Mouse (Mus musculus): ENCODE measurements around the gene Bmp5. TPM values are rescaled to one million over a fixed set of nuclear protein-coding genes. Genes with fewer than 3 reads are reported as not detected.
"Not testable (repeated sequence)": the region's sequence is repeated elsewhere in the genome, so short reads cannot be mapped to it uniquely, and the experiment has no call there.

Bmp5 gene
- 1 to 10 TPM; 1.7 to 2.0 TPM for total RNA-seq (2021)
- long read RNA-seq, partial matches to known transcripts: 0 of 2 reads
- long read RNA-seq, other reads (novel, unspliced or antisense): 0 of 2 reads

DNA sequence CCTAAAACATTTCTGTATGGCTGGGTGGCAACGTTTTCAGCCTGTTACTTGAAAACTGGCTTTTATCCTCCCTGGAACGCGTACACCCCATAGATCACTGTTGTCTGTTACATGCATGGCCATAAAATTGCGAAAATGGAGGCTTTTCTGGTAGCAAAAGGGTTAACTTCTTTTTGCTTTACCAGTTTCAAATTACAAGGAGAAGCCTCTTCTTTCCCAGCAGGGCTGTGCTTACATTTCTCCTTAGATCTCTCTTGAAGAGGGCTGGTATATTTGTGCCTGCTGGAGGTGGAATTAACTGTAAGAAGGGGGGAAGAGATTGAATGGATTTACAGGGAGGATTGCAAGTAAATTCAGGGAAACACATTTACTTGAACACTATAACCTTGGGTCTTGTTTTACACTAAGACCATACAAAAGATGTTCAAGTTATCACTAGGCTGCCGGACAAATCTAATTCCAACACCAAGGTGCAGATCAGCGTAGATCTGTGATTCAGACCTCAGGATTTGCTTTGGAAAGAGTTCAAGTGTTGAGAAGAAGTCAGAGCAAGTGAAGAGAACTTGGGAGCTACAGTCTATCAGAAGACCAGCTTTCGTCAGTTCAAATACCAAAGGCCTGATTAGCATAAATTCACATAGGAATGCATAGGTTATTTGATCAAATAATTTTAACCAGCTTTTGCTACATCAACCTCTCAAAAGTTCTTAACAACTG, at the start of gene Bmp5:
TSS of gene Bmp5 (plus strand) at position 236 of the 717 bp plus-strand sequence.
- DNase-seq (ENCODE audit: low spot score in 2 of 2): no peak

DNA sequence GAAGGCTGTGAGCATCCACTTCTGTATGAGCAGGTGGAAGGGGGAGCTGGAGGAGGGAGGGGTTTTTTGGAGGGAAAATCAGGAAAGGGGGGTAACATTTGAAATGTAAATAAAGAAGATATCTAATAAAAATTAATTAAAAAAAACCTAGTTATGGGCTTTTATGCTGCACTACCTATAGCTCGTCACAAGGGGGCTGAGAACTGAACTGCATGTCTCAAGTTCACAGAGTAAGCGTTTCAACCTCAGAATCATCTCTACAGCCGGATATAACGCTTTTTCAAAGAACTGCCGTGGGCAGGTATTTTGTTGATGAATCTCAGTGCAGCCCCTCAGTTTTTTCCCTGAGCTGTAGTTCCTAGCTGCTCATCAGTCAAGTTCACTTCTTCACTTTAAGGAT, 15.1 kb upstream of the Bmp5 start:
- peak in 1 of 2 experiments; percentile 23 for DNase-seq (ENCODE audit: low spot score in 2 of 2)

DNA sequence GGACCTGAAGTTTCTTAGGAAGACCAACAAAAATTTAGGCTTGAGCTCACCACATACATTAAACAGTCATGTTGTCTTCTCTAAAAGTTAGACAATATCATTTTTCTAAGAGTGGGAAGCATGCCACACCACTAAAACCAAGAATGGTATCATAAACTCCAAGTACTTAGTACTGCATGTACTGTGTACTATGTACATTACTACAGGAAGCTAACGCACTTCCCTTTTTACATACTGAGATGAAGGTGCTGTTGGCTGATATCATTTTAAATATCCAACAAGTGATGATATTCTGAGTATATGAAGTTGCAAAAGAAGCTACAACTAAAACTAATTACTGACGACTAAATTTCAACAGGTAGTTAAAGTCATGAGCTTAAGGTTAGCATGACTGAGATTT, 13.6 kb upstream of the Bmp5 start:
- DNase-seq (ENCODE audit: low spot score in 2 of 2): no peak

DNA sequence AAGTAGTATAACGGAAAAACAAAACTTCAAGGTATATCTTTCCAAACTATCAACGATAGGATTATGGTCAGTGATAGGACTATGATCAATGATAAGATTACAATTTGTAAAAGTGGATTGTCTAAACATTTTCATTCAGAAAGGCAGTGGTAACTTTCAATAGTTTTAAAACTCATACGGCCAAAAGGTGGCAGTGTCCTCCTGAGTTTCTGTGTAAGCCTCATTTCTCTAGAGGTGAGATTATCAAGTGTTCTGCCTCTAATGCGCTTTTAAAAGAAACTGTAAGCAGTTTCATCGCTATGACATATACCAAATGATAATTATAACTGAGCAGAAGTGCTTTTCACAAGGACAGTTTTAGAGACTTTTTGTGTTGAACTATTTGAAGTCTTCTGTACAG, 12.7 kb upstream of the Bmp5 start:
- peak; percentile 36 to 48 for DNase-seq (ENCODE audit: low spot score in 2 of 2)

DNA sequence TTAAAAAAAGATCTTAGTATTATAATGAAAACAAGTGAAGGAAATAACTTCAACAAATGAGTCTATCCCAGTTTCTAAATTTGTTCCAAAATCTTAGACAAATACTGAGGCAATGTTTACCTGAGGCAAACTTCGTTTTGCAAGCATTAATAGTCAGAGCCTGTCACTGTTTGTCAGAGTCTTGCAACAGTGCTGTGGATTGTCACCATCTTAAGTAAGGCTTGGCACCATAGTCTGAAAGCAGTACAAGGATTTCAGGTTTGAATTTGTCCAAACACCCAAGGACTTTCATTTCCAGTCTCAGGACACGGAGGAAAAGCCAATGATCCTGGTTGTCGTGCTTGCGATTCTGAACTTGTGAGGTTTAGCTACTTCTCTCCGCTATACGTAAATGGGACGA, 10.4 kb upstream of the Bmp5 start:
- DNase-seq (ENCODE audit: low spot score in 2 of 2): no peak

DNA sequence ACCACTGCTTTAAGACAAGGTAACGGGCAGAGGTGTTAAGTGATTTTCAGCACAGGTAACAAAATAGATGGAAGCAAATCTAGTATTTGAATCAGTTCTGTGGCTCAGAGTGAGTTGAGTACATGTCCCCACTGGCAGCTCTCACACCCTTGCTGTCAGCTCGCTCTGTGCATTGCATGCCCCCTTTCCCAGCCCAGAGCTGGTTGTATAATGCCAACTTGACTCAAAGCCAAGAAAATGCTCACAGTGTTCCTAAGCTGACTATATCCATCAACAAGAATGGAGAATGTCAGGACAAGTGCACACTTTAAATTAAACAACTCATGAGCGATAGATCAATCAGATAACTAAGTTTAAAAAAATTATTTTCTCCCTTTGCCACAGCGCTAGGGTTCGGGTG, 8.6 kb upstream of the Bmp5 start:
- no peak for DNase-seq (ENCODE audit: low spot score in 2 of 2)

DNA sequence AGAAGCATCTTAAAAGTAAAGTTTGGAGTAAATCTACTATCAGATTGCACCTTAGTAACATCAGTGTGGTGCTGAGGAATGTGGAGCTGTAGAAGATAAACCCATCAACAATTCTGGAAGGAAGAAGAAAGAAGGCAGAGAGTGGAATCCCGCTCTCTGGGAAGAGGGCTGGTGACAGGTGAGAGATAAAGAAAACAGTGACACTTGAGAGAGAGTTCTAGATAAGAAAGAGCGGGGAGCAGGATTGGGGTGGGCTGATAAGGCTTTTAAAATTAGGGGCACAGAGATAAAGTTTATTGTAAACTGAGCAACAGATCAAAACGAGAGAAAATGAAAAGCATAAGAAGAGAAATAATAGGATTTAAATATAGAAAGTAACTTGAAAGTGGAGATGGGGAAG, 6.1 kb upstream of the Bmp5 start:
- DNase-seq (ENCODE audit: low spot score in 2 of 2): no peak

DNA sequence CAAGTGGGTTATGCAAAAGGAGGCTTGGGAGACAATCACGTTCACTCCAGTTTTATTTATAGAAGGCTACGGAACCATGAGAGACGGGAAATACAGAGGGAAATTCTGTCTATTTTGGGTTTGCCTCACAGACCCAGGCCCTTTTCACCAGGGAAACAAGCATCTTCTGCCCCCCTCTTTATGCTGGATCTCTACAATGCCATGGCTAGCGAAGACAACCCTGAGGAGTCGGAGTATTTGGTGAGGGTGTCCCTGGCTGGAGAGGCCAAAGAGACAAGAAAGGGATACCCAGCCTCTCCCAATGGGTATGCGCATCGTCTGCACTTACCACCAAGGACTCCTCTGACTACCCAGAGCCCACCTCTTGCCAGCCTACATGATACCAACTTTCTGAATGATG, 989 bp downstream of the Bmp5 start:
- no peak for DNase-seq (ENCODE audit: low spot score in 2 of 2)

DNA sequence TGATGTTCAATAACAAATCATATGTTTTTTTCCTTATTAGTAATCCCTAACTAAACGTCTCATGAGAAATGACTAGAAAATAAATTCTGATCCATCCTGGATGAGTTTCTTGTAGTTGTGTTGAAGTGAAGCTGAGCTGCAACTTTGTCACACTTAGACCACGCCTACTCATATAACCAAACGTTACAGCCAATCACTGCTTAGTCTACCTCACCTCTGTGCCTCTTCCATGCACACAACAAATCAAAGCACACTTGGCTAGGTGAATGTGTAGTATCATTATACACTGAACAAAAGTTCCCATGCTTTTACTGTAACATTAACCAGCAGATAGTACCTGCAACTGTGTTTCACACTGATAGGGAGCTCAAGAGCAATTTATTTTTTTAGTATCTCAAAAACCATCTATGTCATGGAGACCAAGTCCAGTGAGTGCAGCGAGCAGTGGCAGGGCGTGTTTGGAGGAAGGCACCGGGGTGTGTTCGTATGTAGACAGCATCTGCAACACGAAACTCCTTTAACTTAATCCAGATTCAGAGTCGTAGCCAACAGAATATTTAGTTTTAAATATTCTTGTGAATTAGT, 3.7 kb downstream of the Bmp5 start:
- no peak for DNase-seq (ENCODE audit: low spot score in 2 of 2)

DNA sequence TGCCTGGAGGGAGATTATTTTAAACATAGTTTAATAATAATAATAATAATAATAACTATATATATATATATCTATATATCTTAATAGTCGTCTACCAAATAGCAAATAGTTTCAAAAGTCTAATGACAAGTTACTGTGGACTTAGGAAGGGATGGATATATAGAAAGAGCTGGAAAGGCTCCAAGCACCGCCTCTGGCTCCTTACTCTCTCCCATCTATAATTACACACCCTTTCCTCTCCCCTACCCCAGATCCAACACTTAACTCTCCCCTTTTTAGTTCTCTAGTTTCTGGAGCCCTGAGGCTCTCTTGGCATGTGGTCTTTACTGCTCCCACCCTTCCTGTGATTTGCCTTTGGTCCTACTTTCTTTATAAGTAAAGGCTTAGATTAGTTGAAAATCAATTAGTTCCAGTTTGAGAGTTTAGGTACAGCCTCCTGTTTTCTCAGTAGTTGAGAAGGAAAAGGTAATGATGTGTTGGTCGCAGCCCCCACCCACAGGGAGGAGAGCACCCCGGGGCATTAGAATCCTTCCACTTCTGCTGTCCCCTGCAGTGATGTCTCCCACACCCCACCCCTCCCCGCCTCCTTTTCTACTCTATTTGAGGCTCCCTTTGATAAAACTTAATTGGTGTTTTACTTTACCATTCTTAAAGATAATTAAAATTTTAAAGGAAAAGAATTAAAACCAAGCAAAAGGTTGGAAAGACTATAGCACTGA, 5.6 kb downstream of the Bmp5 start:
- no peak for DNase-seq (ENCODE audit: low spot score in 2 of 2)

DNA sequence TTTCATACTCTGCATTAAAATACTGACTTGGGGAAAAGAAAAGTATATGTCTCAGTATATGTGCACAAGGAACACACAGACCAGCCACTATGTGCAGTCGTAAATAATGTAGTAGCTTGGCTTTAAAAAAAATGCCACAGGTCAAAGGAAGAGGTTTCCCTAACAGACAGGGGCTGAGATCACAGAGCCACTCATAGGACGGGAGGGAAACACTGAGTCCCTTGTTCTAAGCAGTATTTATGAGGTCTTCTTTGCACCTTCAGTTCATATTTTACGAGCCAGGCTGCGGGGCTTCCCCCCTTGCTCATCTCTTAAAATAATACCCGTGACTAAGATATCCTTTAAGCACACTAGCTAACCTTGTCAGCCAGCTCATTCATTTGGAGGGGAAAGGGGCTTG, 6.4 kb downstream of the Bmp5 start:
- DNase-seq (ENCODE audit: low spot score in 2 of 2): no peak

DNA sequence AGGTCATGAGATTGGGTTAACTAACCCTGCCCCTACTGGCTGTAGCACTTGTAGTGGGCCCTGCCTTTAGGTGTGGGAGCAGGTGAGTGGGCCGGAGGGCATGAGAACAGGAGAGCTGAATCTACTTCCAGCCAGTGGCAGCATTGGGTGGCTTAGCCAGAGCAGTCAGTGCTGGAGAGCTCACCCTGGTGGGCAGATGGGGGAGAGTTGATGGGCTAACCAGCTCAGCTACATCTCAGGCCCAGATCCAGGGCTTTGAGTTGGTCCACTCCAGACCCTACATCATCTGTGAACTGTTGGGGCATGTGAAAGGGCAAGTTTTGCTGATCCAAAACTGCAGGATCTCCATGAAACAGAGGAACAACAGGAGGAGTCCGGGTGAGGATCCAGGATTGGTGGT, 8.4 kb downstream of the Bmp5 start:
- no peak for DNase-seq (ENCODE audit: low spot score in 2 of 2)

DNA sequence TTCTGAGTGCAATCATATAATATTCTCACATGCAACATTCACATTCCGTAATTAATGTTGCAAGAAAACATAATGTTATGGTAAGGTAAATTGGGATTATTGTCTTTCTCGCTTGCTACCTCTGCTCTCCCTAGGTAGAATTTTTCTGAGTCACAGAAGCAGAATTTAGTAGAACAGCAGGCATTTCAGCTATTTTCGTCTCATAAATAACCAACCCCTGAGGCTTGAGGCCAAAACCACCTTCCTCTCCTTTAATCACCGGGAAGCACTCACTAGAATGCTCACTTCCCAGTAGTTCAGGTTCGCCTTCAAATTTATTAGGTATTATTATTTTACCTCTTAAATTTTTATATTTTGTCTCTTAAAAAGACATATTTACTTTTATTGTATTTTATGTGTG, 10.8 kb downstream of the Bmp5 start:
- no peak for DNase-seq (ENCODE audit: low spot score in 2 of 2)

DNA sequence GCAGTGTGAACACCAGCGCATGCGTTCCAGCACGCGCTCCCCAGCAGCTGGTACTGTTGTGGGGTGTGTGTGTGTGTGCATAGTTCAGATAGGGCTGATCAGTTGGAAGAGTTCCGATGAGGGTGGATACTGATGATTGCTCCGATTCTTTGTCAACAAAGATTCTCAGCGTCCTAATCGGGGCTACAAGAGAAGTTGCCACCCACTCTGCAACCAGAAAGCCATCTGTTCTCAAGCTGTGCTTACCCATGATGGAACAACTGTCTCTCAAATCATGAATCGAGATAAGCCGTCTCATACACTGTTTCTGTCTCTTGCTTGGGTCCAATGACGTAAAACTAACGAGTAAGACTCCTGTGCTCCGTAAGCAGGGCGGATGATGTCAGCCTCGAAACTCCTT, 12.0 kb downstream of the Bmp5 start:
- peak in 1 of 2 experiments; percentile 8 for DNase-seq (ENCODE audit: low spot score in 2 of 2)

DNA sequence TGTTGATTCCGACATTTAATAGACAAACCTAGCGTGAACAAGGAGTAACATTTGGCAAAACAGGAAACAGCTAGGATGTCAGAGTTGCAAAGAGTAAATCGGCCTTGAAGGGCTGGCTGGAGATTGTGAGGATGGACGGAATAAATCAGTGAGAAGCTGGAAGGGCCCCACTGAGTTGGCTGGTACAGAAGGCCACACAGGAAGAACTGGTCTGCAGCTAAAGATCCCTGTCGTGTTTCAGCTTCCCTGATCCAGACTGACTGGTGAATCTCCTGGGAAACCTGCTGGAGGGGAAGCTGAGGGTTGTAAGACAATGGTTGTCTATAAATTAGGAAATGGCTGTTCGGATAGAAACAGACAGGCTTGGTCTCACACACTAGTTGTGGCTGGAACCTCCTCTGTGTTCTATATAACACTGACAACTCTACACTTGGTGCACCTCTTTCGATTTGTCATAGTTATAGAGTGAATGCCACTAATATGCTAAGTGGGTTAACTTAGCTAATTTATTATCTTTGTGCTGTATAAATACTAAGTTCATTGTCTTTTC, 14.8 kb downstream of the Bmp5 start:
- DNase-seq (ENCODE audit: low spot score in 2 of 2): no peak

DNA sequence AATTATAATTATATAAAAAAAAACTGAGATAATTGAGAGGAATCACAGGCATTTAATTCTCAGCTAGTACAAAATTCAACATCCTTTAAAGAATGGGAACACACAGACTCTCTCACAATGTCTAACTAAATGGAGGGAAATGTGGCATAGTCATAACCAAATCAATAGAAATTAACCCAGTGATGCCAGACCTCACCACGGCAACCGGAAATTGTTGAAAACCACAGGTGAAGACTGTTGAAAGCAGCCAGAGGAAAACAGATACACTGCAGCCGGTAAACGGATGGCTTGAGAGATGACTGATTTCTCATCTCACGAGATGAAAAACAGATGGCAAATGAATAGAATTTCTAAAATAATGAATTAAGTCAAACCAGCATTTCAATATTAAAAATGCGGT, 29.8 kb downstream of the Bmp5 start:
- DNase-seq (ENCODE audit: low spot score in 2 of 2): no peak

DNA sequence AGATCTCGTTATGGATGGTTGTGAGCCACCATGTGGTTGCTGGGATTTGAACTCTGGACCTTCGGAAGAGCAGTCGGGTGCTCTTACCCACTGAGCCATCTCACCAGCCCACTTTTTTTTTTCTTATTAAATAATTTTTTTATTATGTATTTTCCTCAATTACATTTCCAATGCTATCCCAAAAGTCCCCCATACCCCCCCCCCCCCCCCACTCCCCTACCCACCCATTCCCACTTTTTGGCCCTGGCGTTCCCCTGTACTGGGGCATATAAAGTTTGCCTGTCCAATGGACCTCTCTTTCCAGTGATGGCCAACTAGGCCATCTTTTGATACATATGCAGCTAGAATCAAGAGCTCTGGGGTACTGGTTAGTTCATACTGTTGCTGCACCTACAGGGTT, 33.0 kb downstream of the Bmp5 start:
- not testable (repeated sequence) for DNase-seq (ENCODE audit: low spot score in 2 of 2)

DNA sequence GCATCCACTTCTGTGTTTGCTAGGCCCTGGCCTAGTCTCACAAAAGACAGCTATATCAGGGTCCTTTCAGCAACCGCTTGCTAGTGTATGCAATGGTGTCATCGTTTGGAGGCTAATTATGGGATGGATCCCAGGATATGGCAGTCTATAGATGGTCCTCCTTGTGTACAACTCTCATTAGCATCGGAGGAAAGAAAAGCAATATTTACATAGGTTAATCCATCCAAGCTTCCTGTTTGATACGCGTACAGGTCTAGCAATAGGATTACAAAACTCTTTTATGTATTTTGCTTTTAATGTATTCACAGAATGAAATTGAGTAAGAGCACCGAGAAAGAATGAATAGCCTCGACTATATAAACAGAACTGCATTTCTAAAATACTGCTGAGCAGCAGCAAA, 33.5 kb downstream of the Bmp5 start:
- DNase-seq (ENCODE audit: low spot score in 2 of 2): no peak

DNA sequence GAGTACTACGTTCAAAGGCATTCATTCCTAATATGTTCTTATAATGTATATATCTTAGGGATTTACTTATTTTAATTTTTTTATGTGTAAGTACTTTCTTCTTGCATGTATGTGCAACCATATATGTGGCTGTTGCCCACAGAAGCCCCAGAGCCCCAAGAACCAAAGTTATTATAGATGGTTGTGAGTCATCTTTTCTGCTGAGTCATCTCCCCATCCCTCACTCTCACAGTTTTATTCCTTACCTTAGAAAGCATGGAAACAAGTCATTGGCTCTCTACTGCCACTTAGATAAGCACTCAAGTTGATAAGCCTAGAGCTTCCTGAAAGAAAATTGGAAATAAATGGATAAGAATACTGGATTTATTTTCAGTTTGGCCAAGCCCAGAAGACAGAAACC, 40.0 kb downstream of the Bmp5 start:
- DNase-seq (ENCODE audit: low spot score in 2 of 2): no peak

DNA sequence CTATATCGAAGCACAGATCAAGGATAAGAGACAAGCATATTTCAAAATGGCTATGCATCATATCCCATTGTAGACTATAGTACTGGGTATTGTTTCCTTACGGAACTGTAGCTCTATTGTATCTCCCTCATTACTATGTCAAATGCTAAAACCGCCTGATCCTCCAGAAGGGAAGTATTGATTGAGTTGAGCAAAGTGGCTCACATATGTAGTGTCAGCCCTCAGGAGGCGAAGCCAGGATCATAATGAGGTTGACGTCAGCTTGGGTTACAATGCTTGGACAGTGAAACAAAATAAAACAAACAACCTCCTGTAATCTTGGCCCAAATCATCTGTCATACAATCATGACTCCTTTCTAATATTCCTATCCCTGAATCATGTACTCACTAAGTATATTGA, 43.2 kb downstream of the Bmp5 start:
- no peak for DNase-seq (ENCODE audit: low spot score in 2 of 2)

DNA sequence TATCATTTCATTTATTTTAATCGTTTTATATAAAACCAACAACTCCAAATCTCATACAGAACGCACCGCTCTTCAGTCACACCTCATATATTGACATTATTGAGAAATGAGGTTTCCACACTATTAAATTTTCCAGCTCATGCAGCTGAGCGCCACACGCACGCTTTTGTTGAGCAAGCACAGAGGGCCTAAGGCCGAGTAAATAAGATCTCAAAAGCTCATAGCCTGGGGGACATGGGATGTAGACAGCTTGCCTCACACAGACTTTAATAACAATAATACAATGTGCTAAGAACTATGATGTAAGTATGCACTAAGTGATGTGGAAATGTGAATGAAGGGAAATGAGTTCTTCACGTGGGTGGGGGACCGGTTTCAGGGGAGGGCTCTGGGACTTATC, 57.3 kb downstream of the Bmp5 start:
- no peak for DNase-seq (ENCODE audit: low spot score in 2 of 2)

DNA sequence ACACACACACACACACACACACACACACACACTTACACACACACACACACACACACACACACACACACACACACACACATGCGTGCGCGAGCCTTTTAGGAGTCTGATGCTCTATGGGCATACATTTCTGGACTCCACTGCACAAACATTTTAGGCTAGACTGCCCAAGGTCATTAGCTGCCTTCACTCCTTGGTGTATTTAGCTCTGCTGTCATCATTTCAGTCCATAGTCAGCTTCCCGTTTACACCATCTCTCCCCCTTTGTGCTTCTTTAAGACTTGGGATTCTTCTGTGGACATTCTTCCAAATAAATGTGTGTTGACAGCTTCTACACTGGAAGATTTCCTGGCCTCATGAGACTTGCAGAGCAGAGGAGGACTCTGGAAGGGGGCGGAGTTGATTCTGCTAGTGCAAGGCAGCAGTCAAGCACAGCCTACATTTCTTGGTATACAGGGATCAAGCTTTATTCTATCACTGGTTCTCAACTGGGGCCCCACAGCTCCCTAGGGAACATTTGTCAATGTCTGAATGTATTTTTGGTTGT, 58.1 kb downstream of the Bmp5 start:
- no peak for DNase-seq (ENCODE audit: low spot score in 2 of 2)

All from layer of hippocampus, postnatal 10 days (tissue).